Mouse (Mus musculus) midbrain, embryonic 15.5 days (tissue): ENCODE results near the gene Gm1604a. TPM values are rescaled to one million over a fixed set of nuclear protein-coding genes. Genes with fewer than 3 reads are reported as not detected.

Experiments used
- polyA plus RNA-seq: library from polyadenylated mRNA; unstranded; fragments of >200 nt; fragmentation: Nextera tagmentation; extraction: Ambion mirVana; gene quantifications from 2 replicates; pipeline ENCODE4 v1.2.1, GENCODE M21; 2015

The Gm1604a gene
- polyA plus RNA-seq, 1 experiment from 2014 or later, result 0.57 TPM

Other genes with a start within 250 kb of the Gm1604a start
- 32.5 and 39.6 TPM in 2 replicates for gene Ezr, start 242.8 kb upstream of the Gm1604a start, polyA plus RNA-seq
- 59.6 and 62.6 TPM in 2 replicates for gene Rsph3b, start 76.9 kb upstream of the Gm1604a start, polyA plus RNA-seq
- 55.2 and 56.3 TPM in 2 replicates for gene Tagap1, start 64.4 kb upstream of the Gm1604a start, polyA plus RNA-seq
- gene Rnaset2b, start 54.9 kb upstream of the Gm1604a start, polyA plus RNA-seq, result 76.6 and 90.6 TPM in 2 replicates
- gene Gm49721, start 46.7 kb upstream of the Gm1604a start, polyA plus RNA-seq, result 0.18 and 0.35 TPM in 2 replicates
- 21.1 and 21.9 TPM in 2 replicates for gene Rps6ka2, start 144.5 kb downstream of the Gm1604a start, polyA plus RNA-seq